Mouse (Mus musculus) embryonic fibroblast, embryonic 13.5 days (primary cell): ENCODE data around the gene Plcl2.

Experiments
- CTCF ChIP-seq: IDR thresholded peaks from 2 replicates; pipeline ENCODE4 v1.5.1; 2011; ENCODE audit warnings: mild to moderate bottlenecking, control low read depth, low read length, moderate library complexity, borderline replicate concordance; ENCODE audit not compliant: insufficient read depth
- POLR2A ChIP-seq: IDR thresholded peaks from 2 replicates; pipeline ENCODE4 v1.6.1; 2011; ENCODE audit warnings: low read depth, mild to moderate bottlenecking, control low read depth, low read length, moderate library complexity

- TF ChIP-seq CTCF, result no peak
- TF ChIP-seq POLR2A, result no peak
Measured at GRCm38 (mm10) chr17:50487058-50487618, 22.1 kb upstream of the Plcl2 start.
